Mouse (Mus musculus): Measurements from ENCODE around the gene Lrtm2.

Gene Lrtm2

DNA sequence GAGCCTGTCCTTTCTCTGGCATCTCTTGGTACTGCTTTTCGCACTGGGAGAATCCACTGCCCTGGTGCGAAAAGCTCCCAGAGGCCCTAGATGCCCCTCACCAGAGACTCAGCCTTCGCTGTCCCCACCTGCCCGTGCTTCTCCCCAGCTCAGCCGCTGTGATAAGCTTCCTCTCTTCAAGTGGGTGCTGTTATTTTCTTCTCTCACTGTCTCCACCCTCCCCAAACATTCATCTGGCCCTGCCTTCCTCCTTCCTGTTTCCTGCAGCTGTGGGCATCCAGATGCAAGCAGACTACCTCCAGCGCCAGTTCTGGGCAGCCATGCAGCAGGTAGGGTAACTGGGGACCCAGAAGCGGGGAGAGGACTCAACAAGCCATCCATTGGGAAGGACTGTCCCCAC is 5.6 kb upstream of the Lrtm2 start:
- no peak for DNase-seq (ENCODE audit: low read depth, low spot score)

DNA sequence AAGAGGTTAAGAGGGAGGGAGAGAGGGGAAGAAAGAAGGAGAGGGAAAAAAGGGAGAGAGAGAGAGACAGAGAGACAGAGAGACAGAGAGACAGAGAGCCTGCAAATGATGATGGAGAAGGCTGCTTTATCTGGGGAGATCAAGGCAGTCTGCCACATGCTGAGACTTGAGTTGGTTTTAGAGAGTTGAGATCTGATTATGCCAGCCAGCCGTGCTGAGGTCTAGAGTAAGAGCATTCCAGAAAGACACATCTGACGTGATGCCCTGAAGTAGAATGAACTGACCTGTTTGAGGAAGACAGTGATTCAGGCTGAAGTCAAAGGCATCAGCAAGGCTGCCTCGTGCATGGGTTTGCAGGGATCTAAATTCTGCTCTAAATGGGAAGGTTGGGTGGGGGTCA is 3.3 kb upstream of the Lrtm2 start:
- no peak for DNase-seq (ENCODE audit: low read depth, low spot score)

DNA sequence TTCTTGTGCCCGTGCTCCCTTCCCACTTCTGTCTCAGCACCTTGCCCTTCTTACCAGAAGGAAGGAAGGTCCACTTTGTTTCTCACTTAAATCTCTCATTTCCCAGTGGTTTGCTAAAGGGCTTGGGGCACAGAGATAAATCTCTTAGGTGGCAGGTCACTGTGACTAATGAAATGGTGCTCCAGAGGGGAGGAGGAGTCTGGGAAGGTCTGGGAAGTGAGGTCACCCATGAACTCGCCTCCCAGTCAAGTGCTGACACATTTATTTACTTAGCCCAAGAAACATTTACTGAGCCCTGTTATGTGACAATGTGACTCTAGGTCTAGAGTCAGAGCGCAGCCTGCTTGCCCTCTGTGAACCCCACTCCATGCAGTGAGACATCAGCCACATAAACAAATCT is 2.6 kb upstream of the Lrtm2 start:
- DNase-seq (ENCODE audit: low read depth, low spot score) = no peak

DNA sequence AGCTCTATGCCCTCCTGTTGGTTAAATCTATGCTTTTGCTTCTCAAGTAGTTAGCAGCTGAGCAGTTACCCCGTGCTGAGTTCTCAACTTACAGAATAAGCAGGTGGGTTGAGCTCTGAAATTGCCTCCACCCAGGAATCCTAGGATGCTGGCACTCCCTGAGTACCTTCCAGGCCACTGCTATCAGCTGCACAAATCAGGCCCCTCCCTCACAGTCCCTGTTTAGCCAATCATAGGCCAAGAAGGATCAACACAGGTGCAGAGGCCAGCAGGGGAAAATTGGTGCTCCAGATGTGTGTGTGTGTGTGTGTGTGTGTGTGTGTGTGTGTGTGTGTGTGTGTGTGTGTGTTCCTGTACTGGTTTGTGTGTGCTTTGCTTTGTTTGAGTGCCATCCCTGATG is 1.5 kb upstream of the Lrtm2 start:
- no peak for DNase-seq (ENCODE audit: low read depth, low spot score)

DNA sequence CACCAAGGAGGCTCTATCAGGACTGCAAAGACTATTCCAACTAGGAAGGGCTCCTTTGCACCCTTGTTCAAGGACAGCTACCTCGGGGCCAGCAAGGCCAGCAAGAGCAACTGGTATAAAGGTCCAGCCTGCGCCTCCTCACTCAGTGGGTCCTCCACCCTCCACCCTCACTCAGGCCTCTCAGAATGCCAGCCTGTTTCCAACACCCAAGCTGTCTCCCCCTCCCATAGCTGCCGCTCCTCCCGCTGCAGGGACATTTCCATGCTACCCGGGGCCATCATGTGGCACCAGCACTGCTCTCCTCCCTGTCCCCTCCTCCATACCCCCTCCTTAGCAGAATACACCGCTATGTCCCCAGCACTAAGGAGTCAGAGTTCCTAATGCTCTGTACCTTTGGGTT is 630 bp downstream of the Lrtm2 start:
- DNase-seq (ENCODE audit: low read depth, low spot score) = no peak

DNA sequence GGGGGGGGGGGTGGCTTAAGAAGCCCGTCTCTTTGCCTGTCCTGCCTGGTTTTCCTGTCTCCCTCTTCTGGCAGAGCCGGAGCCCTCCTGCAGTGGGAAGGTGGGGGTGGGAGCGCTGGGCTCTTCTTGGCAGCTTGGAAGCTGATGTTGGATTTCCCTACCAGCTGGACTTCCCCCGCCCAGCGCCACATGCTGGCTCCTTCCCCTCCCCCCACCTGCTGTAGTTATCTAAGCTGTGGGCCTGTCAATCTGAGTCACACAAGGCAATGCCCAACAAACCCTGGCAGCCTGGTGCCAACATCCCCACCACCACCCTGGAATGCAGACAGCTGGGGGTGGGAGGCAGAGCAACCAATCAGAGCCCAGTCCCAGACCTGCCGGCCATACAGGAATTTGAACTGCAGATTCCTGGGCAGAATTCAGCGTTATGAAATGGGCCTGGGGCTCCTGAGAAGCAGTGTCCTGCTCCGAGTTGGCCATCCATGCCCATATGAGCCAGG is 1.3 kb downstream of the Lrtm2 start:
- DNase-seq (ENCODE audit: low read depth, low spot score) = peak; percentile 44

DNA sequence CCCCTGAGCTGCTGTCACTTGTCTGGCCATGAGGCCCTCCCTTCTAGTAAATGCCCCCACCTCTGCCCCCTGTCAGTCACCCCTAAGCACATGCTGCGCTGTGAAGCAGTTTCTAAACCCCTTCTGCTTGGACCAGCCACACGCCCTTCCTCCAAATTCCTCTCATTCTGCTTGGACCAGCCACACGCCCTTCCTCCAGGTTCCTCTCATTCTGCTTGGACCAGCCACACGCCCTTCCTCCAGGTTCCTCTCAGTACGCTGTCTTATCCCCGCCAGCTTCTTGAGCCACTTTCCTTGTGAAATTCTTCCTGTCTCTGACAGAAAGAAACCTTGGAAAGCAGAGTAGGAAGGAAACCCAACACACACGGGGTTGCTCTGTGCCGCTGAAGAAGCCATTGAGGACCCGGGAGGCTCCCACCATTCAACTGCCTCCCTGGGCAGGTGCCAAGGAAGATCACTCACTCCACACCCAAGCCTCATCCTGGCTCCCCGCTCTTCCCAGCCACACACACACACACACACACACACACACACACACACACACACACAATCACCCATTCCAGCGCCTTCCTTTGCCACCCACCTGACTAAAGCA is 1.9 kb downstream of the Lrtm2 start:
- no peak for DNase-seq (ENCODE audit: low read depth, low spot score)

DNA sequence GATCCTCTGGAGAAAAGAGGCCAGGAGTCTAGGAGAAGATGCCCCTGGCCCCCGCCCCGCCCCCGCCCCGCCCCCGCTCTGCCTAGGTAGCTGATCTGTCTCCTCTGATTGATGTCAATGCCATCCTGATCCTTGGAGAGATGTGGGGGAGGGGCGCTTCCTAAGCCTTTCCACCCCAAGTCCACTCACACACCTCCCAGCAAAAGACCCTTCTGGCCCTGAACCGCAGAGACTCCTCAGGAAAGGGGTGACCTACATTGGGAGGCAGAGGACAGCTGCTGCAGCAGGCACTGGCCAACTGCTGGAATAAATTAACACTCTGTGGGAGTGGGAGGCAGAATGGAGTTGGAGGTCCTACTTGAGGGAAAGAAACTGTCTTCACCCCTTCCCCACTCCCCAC is 4.0 kb downstream of the Lrtm2 start:
- DNase-seq (ENCODE audit: low read depth, low spot score) = no peak

DNA sequence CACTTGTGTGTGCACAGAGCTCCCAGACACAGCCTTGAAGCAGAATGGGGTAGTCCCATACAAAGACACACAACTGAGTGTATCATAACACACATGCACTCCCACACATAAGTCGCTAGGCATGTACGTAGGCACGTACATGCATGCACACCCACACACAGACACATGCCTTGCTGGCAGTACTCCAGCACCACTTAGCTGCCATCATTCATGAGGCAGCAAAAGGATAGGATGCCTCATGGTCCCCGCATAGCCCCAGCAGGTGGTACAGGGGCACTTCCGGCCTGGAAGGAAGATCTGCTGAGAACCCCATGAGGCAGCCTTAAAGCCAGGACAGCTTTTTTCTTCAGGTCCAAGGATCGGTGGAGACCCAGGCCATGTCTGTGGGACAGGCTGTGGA is 4.6 kb downstream of the Lrtm2 start:
- no peak for DNase-seq (ENCODE audit: low read depth, low spot score)

DNA sequence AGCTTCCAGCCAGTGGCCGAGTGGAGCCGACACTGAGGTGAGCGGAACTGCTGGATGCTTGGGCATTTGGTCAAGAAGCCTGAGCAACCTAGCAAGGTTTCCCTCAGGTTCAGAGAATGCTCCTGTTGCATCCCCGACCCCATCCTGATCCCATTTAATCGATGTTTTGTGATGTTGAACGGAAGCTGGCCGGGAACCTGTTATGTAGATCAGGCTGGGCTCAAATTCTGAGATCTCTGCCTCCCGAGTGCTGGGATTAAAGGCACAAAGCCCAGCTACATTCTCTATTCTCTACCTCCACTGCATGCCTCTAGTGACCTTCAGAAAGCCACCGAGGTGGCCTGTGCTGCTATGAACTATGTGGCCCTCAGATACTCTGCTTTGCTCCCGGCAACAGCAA is 5.8 kb downstream of the Lrtm2 start:
- DNase-seq (ENCODE audit: low read depth, low spot score) = no peak

DNA sequence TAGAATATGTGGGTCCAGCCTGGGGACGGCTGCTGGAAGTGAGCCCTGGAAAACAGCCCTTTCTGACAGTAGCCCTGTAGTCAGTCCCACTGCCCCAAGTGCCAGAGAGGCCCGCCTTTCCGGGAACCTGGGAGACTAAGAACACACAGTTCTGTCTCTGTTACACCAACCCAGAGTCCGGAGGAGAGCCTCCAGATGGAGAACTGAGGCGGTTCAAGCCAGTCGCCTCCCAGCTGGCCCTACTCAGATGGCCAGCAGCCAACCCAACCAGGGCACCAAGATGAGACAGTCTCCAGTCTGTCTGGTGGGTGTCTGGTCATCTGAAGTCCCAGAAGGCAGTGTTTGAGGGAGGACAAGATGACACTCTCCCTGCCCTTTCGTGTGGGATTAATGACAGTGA is 8.8 kb downstream of the Lrtm2 start:
- DNase-seq (ENCODE audit: low read depth, low spot score) = peak; percentile 32

DNA sequence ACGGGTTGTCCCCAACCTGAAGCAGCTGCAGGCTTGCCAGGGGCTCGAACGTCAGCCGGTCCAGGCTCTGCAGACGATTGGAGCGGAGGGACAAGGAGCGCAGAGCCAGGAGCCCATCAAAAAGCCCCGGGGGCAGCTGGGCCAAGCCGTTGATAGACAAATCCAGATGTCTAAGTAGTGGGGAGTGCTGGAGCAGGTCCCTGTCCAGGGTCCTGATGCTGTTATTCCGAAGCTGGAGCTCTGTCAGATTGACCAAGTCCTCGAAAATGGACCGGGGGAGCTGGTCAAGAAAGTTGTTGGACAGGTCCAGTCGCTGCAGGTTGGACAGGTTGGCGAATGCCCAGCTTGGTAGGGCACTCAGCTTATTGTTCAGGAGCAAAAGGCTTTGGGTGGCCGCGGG is 10.1 kb downstream of the Lrtm2 start:
- no peak for DNase-seq (ENCODE audit: low read depth, low spot score)

DNA sequence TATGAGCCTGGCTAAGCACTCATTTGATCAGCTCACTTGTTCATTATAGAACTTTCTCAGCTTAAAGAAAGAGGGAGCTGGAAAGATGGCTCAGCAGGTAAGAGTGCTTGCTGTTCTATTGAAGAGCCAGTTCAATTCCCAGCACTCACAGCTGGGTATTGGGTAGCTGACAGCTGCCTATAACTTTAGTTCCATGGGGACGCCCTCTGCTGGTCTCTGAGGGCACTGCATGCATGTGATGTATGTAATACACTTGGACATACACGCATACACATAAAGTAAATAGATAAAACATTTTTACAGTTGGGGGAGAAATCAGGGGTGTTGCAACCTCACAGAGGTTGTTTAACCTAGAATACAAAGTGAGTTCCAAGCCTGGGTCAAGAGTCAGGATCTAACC is 11.2 kb downstream of the Lrtm2 start:
- DNase-seq (ENCODE audit: low read depth, low spot score) = no peak

DNA sequence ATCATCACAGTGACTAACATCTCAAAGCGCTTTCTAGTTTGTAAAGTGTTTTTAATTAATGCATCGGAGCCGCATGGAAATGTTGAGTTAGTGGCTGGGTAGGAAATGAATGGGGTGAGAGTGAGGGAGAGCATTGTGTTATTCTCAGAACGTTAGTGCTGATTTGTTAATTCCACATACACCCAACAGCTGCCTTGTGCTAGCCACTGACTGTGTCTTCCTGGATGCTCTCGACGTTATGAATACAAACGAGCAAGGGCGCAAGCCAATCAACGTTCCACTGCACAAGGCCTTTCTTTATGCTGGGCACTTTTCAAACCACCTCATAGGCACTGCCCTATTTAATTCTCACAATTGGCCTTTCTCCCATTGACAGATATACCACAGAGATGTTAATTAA is 11.8 kb downstream of the Lrtm2 start:
- DNase-seq (ENCODE audit: low read depth, low spot score) = no peak

DNA sequence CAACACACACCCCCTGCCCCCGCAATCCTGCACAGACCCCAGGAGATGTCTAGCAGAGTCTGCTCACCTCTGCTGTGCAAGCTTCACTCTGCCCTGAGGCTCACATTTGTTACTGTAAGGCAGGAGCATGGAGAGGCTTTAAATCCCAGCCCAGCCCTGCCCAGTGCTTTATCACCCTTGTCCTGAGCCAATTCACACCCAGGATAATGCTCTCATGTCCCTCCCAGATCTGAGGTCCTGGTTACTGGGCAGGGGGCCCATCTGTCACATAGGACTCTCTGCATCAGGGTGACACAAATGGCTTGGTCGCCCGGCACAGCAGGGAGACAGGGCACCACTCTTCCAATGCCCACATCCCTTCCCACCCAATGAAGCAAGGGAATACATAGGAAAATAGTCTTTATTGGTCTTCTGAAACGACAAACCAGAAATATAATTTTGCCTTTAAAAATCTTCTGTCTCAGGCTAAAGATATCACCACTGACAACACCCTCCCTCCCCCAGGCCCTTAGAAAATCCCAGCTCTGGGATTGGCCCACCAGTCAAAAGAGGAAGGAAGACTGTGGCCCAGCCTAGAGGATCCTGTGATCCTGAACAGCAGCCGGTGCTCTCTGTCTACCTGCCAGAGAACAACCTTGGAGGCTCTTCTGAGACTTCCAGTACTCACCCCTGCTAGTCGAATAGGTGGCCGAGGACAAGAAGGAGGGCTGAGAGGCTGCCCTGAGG is 15.7 kb downstream of the Lrtm2 start:
- DNase-seq (ENCODE audit: low read depth, low spot score) = no peak

DNA sequence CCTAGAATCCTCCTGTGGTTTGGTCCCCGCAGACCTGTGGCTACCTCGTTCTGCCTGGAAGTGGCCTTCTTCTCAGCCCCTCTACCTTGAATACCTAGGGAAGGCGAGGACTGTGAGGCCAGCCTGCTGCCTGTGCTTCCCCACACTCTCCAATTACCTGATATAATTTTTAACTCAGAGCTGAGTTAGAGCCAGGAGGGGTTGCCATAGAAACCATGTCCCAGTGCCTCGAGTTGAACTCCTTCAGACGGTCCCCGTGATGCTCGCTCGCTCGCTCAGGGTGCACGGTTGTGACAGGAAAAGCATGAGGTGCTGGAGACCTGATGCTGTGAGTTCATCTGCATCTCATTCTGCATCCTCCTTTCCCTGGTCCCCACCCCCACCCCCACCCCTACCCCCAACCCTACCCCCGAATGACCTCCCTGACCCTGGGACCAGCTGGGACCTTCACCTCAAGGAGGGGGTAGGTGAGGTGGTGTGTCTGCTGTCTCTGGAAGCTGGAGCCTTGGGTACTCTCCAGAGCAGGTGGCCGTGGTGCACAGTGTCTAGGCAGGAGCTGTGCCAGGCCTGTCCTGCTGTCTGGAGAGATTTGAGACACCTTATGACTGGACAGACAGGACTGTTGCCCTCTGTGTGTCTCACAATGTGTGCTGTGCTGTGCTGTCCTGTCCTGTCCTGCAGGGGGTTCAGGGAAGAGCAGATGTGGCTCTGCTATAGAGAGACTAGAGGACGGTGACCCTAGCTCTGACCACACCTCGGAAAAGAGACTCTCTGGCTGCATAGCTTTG is 16.8 kb downstream of the Lrtm2 start:
- no peak for DNase-seq (ENCODE audit: low read depth, low spot score)

DNA sequence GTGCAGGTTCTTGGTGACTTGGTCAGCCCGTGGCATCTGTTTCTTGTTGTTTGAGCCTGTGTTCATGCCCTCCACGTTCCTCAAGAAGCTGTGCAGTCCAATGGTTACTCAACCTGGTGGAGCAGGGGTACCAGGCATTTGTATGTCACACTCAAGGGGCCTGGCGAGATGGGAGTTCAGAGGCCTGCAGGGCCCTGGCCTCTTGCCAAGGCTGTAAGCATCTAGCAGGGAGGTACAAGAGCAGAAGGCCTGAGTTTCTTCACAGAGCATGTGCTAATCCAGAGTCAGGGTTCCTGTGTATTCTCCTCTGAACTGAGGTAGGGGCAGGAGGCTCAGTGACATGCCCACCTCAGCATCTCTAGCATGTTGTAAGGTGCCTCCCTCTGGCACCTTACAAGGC is 17.5 kb downstream of the Lrtm2 start:
- DNase-seq (ENCODE audit: low read depth, low spot score) = no peak

DNA sequence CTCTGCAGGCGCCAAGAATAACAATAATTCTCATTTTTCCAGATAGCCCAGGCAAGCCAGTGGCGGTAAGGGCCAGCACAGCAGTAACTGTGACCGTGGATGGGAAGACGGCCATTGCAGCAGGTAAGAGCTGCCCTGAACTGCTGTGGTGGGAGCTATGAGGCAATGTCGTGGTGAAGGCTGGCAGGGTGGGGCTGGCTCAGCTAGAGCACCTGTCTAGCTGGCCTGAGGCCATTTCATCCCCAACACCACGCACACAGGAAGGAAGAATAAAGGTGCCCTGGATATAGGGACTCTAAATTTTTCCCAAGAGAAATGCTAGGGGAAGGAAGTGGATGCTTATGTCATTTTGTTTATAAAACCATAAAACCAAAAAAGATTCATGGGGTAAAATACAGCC is 18.2 kb downstream of the Lrtm2 start:
- no peak for DNase-seq (ENCODE audit: low read depth, low spot score)

DNA sequence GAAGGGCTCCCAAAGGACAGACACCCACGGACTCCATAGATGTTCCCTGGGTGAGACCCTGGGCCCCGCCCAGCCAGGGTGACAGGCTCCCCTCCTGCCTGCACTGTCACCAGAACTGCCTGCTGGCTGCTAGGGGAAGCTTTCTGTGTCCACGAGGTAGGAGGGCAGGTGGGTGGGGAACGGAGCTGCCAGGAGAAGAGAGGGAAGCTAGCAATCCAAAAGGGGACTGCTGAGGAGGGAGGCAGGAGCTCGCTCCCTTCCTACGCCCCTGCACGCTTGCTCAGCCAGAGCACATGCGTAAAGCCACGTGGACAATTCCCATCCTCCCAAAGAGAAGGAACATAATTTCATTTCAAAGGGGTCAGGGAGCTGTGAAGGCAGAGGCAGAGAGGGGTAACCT is 20.4 kb downstream of the Lrtm2 start:
- no peak for DNase-seq (ENCODE audit: low read depth, low spot score)

DNA sequence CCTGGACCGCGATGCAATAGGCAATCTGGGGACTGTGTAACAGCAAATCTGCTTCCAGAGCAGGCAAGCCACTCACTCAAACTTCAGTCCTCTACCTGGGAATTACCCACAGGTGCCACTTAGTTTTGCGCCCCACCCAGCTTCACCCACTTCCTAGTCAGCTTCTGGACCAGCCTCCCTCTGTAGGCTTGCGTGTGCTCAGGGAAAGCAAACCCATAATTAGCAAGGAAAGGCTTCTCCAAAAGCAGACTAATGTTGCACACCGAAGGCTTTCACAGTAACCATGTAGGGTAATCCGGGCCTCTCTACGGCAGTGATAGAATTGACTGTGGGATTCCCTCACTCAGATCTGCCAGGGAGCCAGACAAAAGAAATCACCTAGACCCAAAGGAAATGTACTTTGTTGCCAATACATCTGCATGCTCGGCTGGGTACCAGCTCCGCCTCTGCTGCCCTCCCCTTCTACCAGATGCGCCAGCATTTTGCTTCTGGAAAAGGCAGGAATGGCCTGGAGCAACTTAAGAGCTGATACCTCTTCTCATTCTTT is 22.6 kb downstream of the Lrtm2 start:
- DNase-seq (ENCODE audit: low read depth, low spot score) = no peak

DNA sequence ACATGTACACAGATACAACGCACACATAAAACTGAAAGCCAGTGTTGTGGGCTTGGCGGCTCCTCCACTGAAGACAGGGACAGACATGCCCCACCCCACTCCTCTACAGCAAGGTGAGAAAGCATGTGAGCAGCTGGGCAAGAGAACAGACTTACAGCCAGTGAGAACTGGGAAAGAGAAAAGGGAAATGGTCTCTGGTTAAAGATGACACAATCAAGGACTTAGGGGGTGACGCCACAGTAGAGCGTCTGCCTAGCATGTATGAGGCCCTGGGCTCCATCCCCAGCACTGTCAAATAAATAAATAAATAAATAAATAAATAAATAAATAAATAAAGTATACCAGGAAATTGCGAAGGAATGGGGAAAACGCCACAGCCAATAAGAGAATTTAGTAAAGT is 27.2 kb downstream of the Lrtm2 start:
- no peak for DNase-seq (ENCODE audit: low read depth, low spot score)

DNA sequence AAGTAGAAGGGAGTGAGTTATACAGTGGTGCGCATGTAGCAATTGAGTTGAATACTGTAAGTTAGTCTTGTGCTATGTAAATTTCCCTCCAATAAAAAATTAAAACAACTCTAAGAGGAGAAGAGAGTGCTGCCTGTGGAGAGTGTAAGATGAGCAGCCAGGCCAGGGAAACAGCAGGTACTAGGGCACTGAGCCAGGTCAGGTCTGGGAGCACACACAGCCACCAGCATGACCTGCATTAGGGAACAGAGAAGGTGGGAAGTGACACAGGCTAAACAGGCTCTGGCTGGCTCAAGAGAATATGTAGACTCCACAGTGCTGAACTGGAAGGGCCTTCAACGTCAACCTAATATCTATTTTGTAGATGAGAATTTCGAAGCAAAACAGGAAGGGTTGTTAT is 29.3 kb downstream of the Lrtm2 start:
- no peak for DNase-seq (ENCODE audit: low read depth, low spot score)

DNA sequence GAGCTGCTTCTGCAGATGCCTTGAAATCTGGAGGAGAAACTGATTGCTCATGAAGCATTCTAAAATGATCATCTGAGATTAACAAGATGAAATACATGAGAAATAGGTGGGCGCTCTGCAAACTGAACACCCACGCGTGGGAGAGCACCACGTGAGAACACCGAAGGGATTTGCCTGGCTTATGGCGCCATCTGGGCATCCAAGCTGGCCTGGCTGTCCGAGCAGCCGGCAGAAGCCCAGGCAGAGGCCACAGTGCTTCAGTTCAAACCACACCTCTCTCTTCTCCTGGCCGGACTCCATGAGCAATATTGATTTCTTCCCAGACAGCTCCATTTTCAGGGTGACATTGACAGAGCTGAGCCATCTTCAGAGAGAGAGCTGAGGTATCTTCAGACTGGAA is 49.8 kb downstream of the Lrtm2 start:
- DNase-seq (ENCODE audit: low read depth, low spot score) = peak; percentile 10
